Mouse (Mus musculus): ENCODE results near the gene Xkr7. TPM values are rescaled to one million over a fixed set of nuclear protein-coding genes. Genes with fewer than 3 reads are reported as not detected.

Gene Xkr7
- polyA plus RNA-seq, 1 experiment from 2014 or later: 1.5 TPM

- no peak overlapping the region for H3K4me2 ChIP-seq (ENCODE audit: low read depth, low read length)
- no peaks in the 10 kb centered on the region for H3K36me3 ChIP-seq (ENCODE audit: control insufficient read depth, insufficient read depth, low read length)
- no peak overlapping the region for H3K9ac ChIP-seq (replicated peaks; ENCODE audit: low read depth, low read length)
- ATAC-seq (ENCODE audit: low read depth): no peak
- WGBS: 37% methylated on average over 32 of the region's 32 CpGs
- H3K27me3 ChIP-seq (ENCODE audit: control insufficient read depth, insufficient read depth, low read length): no peaks in the 10 kb centered on the region
- no peak overlapping the region for H3K27ac ChIP-seq (ENCODE audit: low read depth, low read length)
- no peak overlapping the region for H3K4me3 ChIP-seq (ENCODE audit: low read depth, low read length)
- H3K9me3 ChIP-seq (ENCODE audit: control insufficient read depth, low read length): no peaks in the 10 kb centered on the region
- no peaks in the 10 kb centered on the region for H3K4me1 ChIP-seq (ENCODE audit: control insufficient read depth, insufficient read depth, low read length)
Observed at GRCm38 (mm10) chr2:153080841-153081523, 49.3 kb downstream of the Xkr7 start.

DNA sequence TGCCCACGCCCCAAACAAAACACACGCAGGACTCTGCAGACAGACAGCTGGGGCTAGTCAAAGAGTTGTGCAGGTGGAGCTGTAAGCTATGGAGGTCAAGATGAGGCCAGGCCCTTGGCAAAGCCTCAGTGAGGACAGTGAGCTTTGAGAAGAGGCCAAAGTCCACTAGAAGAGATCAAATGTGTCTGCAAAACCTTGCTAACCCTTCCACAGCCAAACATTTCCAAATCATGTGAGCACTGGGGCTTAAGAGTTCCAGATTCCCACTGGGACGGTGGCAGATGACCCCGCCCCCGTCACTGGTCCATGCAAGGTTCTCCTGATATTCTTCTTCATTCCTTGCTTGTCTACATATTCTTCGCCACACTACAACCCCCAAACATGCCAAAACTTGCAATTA lies 50.2 kb downstream of the Xkr7 start:
- Histone ChIP-seq H3K9me3 (ENCODE audit: control insufficient read depth, low read length) (no peaks in the 10 kb centered on the region), H3K4me2 (ENCODE audit: low read depth, low read length) (no peak overlapping the region), H3K4me1 (ENCODE audit: control insufficient read depth, insufficient read depth, low read length) (no peaks in the 10 kb centered on the region), H3K36me3 (ENCODE audit: control insufficient read depth, insufficient read depth, low read length) (no peaks in the 10 kb centered on the region), H3K9ac (replicated peaks; ENCODE audit: low read depth, low read length) (no peak overlapping the region), H3K27me3 (ENCODE audit: control insufficient read depth, insufficient read depth, low read length) (no peaks in the 10 kb centered on the region), H3K4me3 (ENCODE audit: low read depth, low read length) (no peak overlapping the region), H3K27ac (ENCODE audit: low read depth, low read length) (no peak overlapping the region)
- ATAC-seq (ENCODE audit: low read depth): no peak
- WGBS: 82% methylated on average over 6 of the region's 6 CpGs

GRCm38 (mm10) chr2:153083275-153083674 lies 51.6 kb downstream of the Xkr7 start:
- no peak overlapping the region for H3K9ac ChIP-seq (replicated peaks; ENCODE audit: low read depth, low read length)
- ATAC-seq (ENCODE audit: low read depth): no peak
- no peaks in the 10 kb centered on the region for H3K9me3 ChIP-seq (ENCODE audit: control insufficient read depth, low read length)
- WGBS: 90% methylated on average over 8 of the region's 8 CpGs
- no peaks in the 10 kb centered on the region for H3K36me3 ChIP-seq (ENCODE audit: control insufficient read depth, insufficient read depth, low read length)
- no peaks in the 10 kb centered on the region for H3K4me1 ChIP-seq (ENCODE audit: control insufficient read depth, insufficient read depth, low read length)
- H3K27ac ChIP-seq (ENCODE audit: low read depth, low read length): no peak overlapping the region
- H3K27me3 ChIP-seq (ENCODE audit: control insufficient read depth, insufficient read depth, low read length): no peaks in the 10 kb centered on the region
- no peak overlapping the region for H3K4me3 ChIP-seq (ENCODE audit: low read depth, low read length)
- no peak overlapping the region for H3K4me2 ChIP-seq (ENCODE audit: low read depth, low read length)

- Histone ChIP-seq H3K4me2 (ENCODE audit: low read depth, low read length) (no peak overlapping the region), H3K4me3 (ENCODE audit: low read depth, low read length) (no peak overlapping the region), H3K4me1 (ENCODE audit: control insufficient read depth, insufficient read depth, low read length) (no peaks in the 10 kb centered on the region), H3K9ac (replicated peaks; ENCODE audit: low read depth, low read length) (no peak overlapping the region), H3K9me3 (ENCODE audit: control insufficient read depth, low read length) (no peaks in the 10 kb centered on the region), H3K27me3 (ENCODE audit: control insufficient read depth, insufficient read depth, low read length) (no peaks in the 10 kb centered on the region), H3K27ac (ENCODE audit: low read depth, low read length) (no peak overlapping the region), H3K36me3 (ENCODE audit: control insufficient read depth, insufficient read depth, low read length) (no peaks in the 10 kb centered on the region)
- ATAC-seq (ENCODE audit: low read depth): no peak
- WGBS: 92% methylated on average over 4 of the region's 4 CpGs
Observed at GRCm38 (mm10) chr2:153083824-153084223, 52.2 kb downstream of the Xkr7 start.

GRCm38 (mm10) chr2:153084261-153084976 lies 52.8 kb downstream of the Xkr7 start:
- no peak overlapping the region for H3K9ac ChIP-seq (replicated peaks; ENCODE audit: low read depth, low read length)
- H3K36me3 ChIP-seq (ENCODE audit: control insufficient read depth, insufficient read depth, low read length): no peaks in the 10 kb centered on the region
- no peaks in the 10 kb centered on the region for H3K27me3 ChIP-seq (ENCODE audit: control insufficient read depth, insufficient read depth, low read length)
- H3K27ac ChIP-seq (ENCODE audit: low read depth, low read length): no peak overlapping the region
- no peak overlapping the region for H3K4me3 ChIP-seq (ENCODE audit: low read depth, low read length)
- H3K4me2 ChIP-seq (ENCODE audit: low read depth, low read length): no peak overlapping the region
- no peaks in the 10 kb centered on the region for H3K4me1 ChIP-seq (ENCODE audit: control insufficient read depth, insufficient read depth, low read length)
- H3K9me3 ChIP-seq (ENCODE audit: control insufficient read depth, low read length): no peaks in the 10 kb centered on the region
- 63% methylated on average over 7 of the region's 7 CpGs for WGBS
- ATAC-seq (ENCODE audit: low read depth): no peak

- H3K9me3 ChIP-seq (ENCODE audit: control insufficient read depth, low read length): no peaks in the 10 kb centered on the region
- no peak overlapping the region for H3K9ac ChIP-seq (replicated peaks; ENCODE audit: low read depth, low read length)
- no peak overlapping the region for H3K4me3 ChIP-seq (ENCODE audit: low read depth, low read length)
- WGBS: 96% methylated on average over 6 of the region's 6 CpGs
- no peaks in the 10 kb centered on the region for H3K36me3 ChIP-seq (ENCODE audit: control insufficient read depth, insufficient read depth, low read length)
- no peaks in the 10 kb centered on the region for H3K4me1 ChIP-seq (ENCODE audit: control insufficient read depth, insufficient read depth, low read length)
- no peak overlapping the region for H3K4me2 ChIP-seq (ENCODE audit: low read depth, low read length)
- ATAC-seq (ENCODE audit: low read depth): no peak
- H3K27ac ChIP-seq (ENCODE audit: low read depth, low read length): no peak overlapping the region
- no peaks in the 10 kb centered on the region for H3K27me3 ChIP-seq (ENCODE audit: control insufficient read depth, insufficient read depth, low read length)
Observed at GRCm38 (mm10) chr2:153085556-153085955, 53.9 kb downstream of the Xkr7 start.

DNA sequence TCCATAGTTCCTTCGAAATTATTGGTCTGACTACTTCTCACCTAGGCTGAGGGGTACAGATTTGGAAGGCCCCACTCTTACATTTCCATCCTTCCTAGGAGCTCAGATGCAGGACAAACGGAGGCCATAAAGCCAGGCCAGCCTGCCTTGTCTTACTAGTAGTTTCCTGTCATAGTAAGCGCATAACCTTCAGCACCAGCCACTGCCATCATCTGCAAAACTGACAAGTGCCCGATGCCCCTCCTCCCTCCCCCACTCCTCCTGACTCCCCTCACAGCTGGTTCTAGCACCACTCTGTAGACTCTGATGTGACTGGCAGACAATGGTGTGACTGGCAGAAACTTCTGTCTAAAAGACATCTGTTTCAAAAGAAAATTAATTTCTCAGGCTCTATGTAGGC lies 54.5 kb downstream of the Xkr7 start:
- Histone ChIP-seq H3K4me3 (ENCODE audit: low read depth, low read length) (no peak overlapping the region), H3K4me1 (ENCODE audit: control insufficient read depth, insufficient read depth, low read length) (no peaks in the 10 kb centered on the region), H3K27me3 (ENCODE audit: control insufficient read depth, insufficient read depth, low read length) (no peaks in the 10 kb centered on the region), H3K36me3 (ENCODE audit: control insufficient read depth, insufficient read depth, low read length) (no peaks in the 10 kb centered on the region), H3K9me3 (ENCODE audit: control insufficient read depth, low read length) (no peaks in the 10 kb centered on the region), H3K9ac (replicated peaks; ENCODE audit: low read depth, low read length) (no peak overlapping the region), H3K27ac (ENCODE audit: low read depth, low read length) (no peak overlapping the region), H3K4me2 (ENCODE audit: low read depth, low read length) (no peak overlapping the region)
- WGBS: 89% methylated on average over 4 of the region's 4 CpGs
- no peak for ATAC-seq (ENCODE audit: low read depth)

GRCm38 (mm10) chr2:153087091-153087490 lies 55.4 kb downstream of the Xkr7 start:
- Histone ChIP-seq H3K27ac (ENCODE audit: low read depth, low read length) (no peak overlapping the region), H3K27me3 (ENCODE audit: control insufficient read depth, insufficient read depth, low read length) (no peaks in the 10 kb centered on the region), H3K9me3 (ENCODE audit: control insufficient read depth, low read length) (no peaks in the 10 kb centered on the region), H3K36me3 (ENCODE audit: control insufficient read depth, insufficient read depth, low read length) (no peaks in the 10 kb centered on the region), H3K9ac (replicated peaks; ENCODE audit: low read depth, low read length) (no peak overlapping the region), H3K4me1 (ENCODE audit: control insufficient read depth, insufficient read depth, low read length) (no peaks in the 10 kb centered on the region), H3K4me3 (ENCODE audit: low read depth, low read length) (no peak overlapping the region), H3K4me2 (ENCODE audit: low read depth, low read length) (no peak overlapping the region)
- ATAC-seq (ENCODE audit: low read depth): no peak
- 92% methylated on average over 10 of the region's 10 CpGs for WGBS

- Histone ChIP-seq H3K9ac (replicated peaks; ENCODE audit: low read depth, low read length) (no peak overlapping the region), H3K27me3 (ENCODE audit: control insufficient read depth, insufficient read depth, low read length) (no peaks in the 10 kb centered on the region), H3K4me3 (ENCODE audit: low read depth, low read length) (no peak overlapping the region), H3K9me3 (ENCODE audit: control insufficient read depth, low read length) (no peaks in the 10 kb centered on the region), H3K4me1 (ENCODE audit: control insufficient read depth, insufficient read depth, low read length) (no peaks in the 10 kb centered on the region), H3K27ac (ENCODE audit: low read depth, low read length) (no peak overlapping the region), H3K4me2 (ENCODE audit: low read depth, low read length) (no peak overlapping the region), H3K36me3 (ENCODE audit: control insufficient read depth, insufficient read depth, low read length) (no peaks in the 10 kb centered on the region)
- ATAC-seq (ENCODE audit: low read depth): no peak
- 50% methylated on average over 2 of the region's 2 CpGs for WGBS
Observed at GRCm38 (mm10) chr2:153089316-153089715, 57.7 kb downstream of the Xkr7 start.

All from neural tube, embryonic 14.5 days (tissue).